Comparison of ENCODE assay signal across 13 mouse cellular contexts in genomic region chr2:49739046-49739445, GRCm38 (mm10). TPM values are rescaled to one million over a fixed set of nuclear protein-coding genes. Genes with fewer than 3 reads are reported as not detected.
DNase-seq lines count a peak whose midpoint lies in the region; ATAC-seq and TF ChIP-seq lines count a peak whose summit lies in the region.
"Had no signal": no experiment of that assay in that cellular context is flagged by ENCODE, and none has a peak within 500 bp of the region (broad histone marks: within the 10 kb centered on the region; RNA-seq: fewer than 3 reads in every experiment).

No protein-coding gene starts in this region.

- 83% methylated on average over 5 of the region's 5 CpGs for WGBS in heart, embryonic 10.5 days
- 74% methylated on average over 5 of the region's 5 CpGs for WGBS in midbrain, postnatal 0 days
- 96% methylated on average over 5 of the region's 5 CpGs for WGBS in midbrain, embryonic 10.5 days
- 38% methylated on average over 5 of the region's 5 CpGs for WGBS in stomach, embryonic 16.5 days

- no peak overlapping the region for H3K9ac ChIP-seq in midbrain, postnatal 0 days (replicated peaks; ENCODE audit: low read length, poor library complexity, severe bottlenecking)
- H3K9ac ChIP-seq in stomach, embryonic 16.5 days (ENCODE audit: low read length), result no peak overlapping the region
- H3K9ac ChIP-seq: embryonic facial prominence, embryonic 15.5 days; limb, embryonic 12.5 days had no signal

- ATAC-seq in midbrain, postnatal 0 days (ENCODE audit: low FRiP score), result no peak
- ATAC-seq in stomach, embryonic 16.5 days (ENCODE audit: insufficient read depth, low FRiP score), result peak; percentile 76; the same call in 1 of the 2 replicates
- ATAC-seq in monocyte, adult 5-6 weeks (replicated peaks; ENCODE audit: insufficient number of reproducible peaks, low FRiP score, low TSS enrichment, poor library complexity, severe bottlenecking), result no peak

- TF ChIP-seq CTCF in midbrain, postnatal 0 days (IDR thresholded peaks at IDR 0.05), result no peak

- no peak overlapping the region for H3K4me3 ChIP-seq in heart, embryonic 10.5 days
- no peak overlapping the region for H3K4me3 ChIP-seq in midbrain, postnatal 0 days (ENCODE audit: low read depth, low read length)
- no peak overlapping the region for H3K4me3 ChIP-seq in midbrain, embryonic 10.5 days
- no peak overlapping the region for H3K4me3 ChIP-seq in stomach, embryonic 16.5 days (replicated peaks; ENCODE audit: low read length)
- H3K4me3 ChIP-seq: embryonic facial prominence, embryonic 15.5 days; heart, adult 2 months; limb, embryonic 12.5 days had no signal

- H3K4me1 ChIP-seq in heart, embryonic 10.5 days, result peaks cover 6% of the 10 kb centered on the region
- H3K4me1 ChIP-seq in midbrain, postnatal 0 days (ENCODE audit: insufficient read depth, low read length), result no peaks in the 10 kb centered on the region
- peaks cover 16% of the 10 kb centered on the region for H3K4me1 ChIP-seq in midbrain, embryonic 10.5 days
- peaks cover 16% of the 10 kb centered on the region for H3K4me1 ChIP-seq in stomach, embryonic 16.5 days (ENCODE audit: control insufficient read depth, insufficient read depth, low read length)

- no peaks in the 10 kb centered on the region for H3K9me3 ChIP-seq in heart, embryonic 10.5 days
- no peaks in the 10 kb centered on the region for H3K9me3 ChIP-seq in midbrain, postnatal 0 days (ENCODE audit: low read length)
- no peaks in the 10 kb centered on the region for H3K9me3 ChIP-seq in midbrain, embryonic 10.5 days (replicated peaks)
- H3K9me3 ChIP-seq in stomach, embryonic 16.5 days (replicated peaks; ENCODE audit: control insufficient read depth, low read length), result no peaks in the 10 kb centered on the region
- H3K9me3 ChIP-seq: embryonic facial prominence, embryonic 15.5 days; limb, embryonic 12.5 days had no signal

- no peak overlapping the region for H3K4me2 ChIP-seq in midbrain, postnatal 0 days (ENCODE audit: low read depth, low read length, poor library complexity, severe bottlenecking)
- H3K4me2 ChIP-seq in stomach, embryonic 16.5 days (ENCODE audit: low read depth, low read length), result no peak overlapping the region
- H3K4me2 ChIP-seq: embryonic facial prominence, embryonic 15.5 days; limb, embryonic 12.5 days had no signal

- intact Hi-C loops in heart, postnatal 10 days (cut with DNase I), result no loop called here

- H3K36me3 ChIP-seq in heart, embryonic 10.5 days, result no peaks in the 10 kb centered on the region
- H3K36me3 ChIP-seq in midbrain, postnatal 0 days (ENCODE audit: insufficient read depth, low read length), result peaks cover 12% of the 10 kb centered on the region; the same call in 1 of the 2 replicates
- H3K36me3 ChIP-seq in midbrain, embryonic 10.5 days, result peaks cover 84% of the 10 kb centered on the region
- H3K36me3 ChIP-seq in stomach, embryonic 16.5 days (ENCODE audit: control insufficient read depth, insufficient read depth, low read length), result no peaks in the 10 kb centered on the region
- H3K36me3 ChIP-seq: embryonic facial prominence, embryonic 15.5 days had no signal

- no peaks in the 10 kb centered on the region for H3K27me3 ChIP-seq in heart, embryonic 10.5 days (ENCODE audit: insufficient read depth, poor library complexity, severe bottlenecking)
- H3K27me3 ChIP-seq in midbrain, postnatal 0 days (ENCODE audit: insufficient read depth, low read length), result no peaks in the 10 kb centered on the region
- H3K27me3 ChIP-seq in midbrain, embryonic 10.5 days (ENCODE audit: low read depth, poor library complexity, severe bottlenecking), result no peaks in the 10 kb centered on the region
- no peaks in the 10 kb centered on the region for H3K27me3 ChIP-seq in stomach, embryonic 16.5 days (ENCODE audit: control insufficient read depth, insufficient read depth, low read length)
- H3K27me3 ChIP-seq: embryonic facial prominence, embryonic 15.5 days; limb, embryonic 12.5 days had no signal

- peak; percentile 29 to 41 for DNase-seq in heart, postnatal 10 days
- no peak for DNase-seq in heart, embryonic 10.5 days (ENCODE audit: low spot score)
- DNase-seq in midbrain, postnatal 0 days (ENCODE audit: low spot score), result peak; percentile 49
- DNase-seq in midbrain, embryonic 10.5 days (ENCODE audit: low spot score), result no peak
- DNase-seq in cerebellum, postnatal 10 days, result peak; percentile 79 to 89
- no peak for DNase-seq in layer of hippocampus, postnatal 36 days
- DNase-seq: kidney, adult 18-20 months; right cerebral cortex, adult 18-20 months had no signal

- no peak overlapping the region for H3K27ac ChIP-seq in heart, embryonic 10.5 days
- H3K27ac ChIP-seq in midbrain, postnatal 0 days (ENCODE audit: low read depth, low read length), result no peak overlapping the region
- no peak overlapping the region for H3K27ac ChIP-seq in midbrain, embryonic 10.5 days (replicated peaks)
- peak overlapping the region; percentile 36 for H3K27ac ChIP-seq in stomach, embryonic 16.5 days (ENCODE audit: low read length)
- H3K27ac ChIP-seq: embryonic facial prominence, embryonic 15.5 days; heart, adult 2 months; limb, embryonic 12.5 days had no signal

RNA-seq across cellular contexts. Expression of gene Lypd6b, which starts 48.4 kb away (rescaled TPM):
- total RNA-seq in heart, postnatal 10 days (2021), result under 1 TPM in 1 of 2 experiments, not detected in 1; 0.29 TPM
- 2.0 TPM in 2 replicates for polyA plus RNA-seq in heart, embryonic 10.5 days (2016; fragmentation: Nextera tagmentation; extraction: Ambion mirVana)
- total RNA-seq in midbrain, postnatal 0 days (2014; rRNA removed), result 18.6 and 22.5 TPM in 2 replicates
- 28.1 and 31.1 TPM in 2 replicates for polyA plus RNA-seq in midbrain, postnatal 0 days (2015; fragmentation: Nextera tagmentation; extraction: Ambion mirVana)
- polyA plus RNA-seq in midbrain, embryonic 10.5 days (2016; fragmentation: Nextera tagmentation; extraction: Ambion mirVana), result 0.53 and 0.93 TPM in 2 replicates
- 20.8 and 26.4 TPM in 2 replicates for polyA plus RNA-seq in stomach, embryonic 16.5 days (2015; fragmentation: Nextera tagmentation; extraction: Ambion mirVana)
- 1 to 10 TPM; 2.9 to 3.6 TPM for total RNA-seq in layer of hippocampus, postnatal 36 days (2021)
- total RNA-seq in monocyte, adult 5-6 weeks (2017), result 0.68 to 1.5 TPM in 2 of 3 replicates, not detected in the other

Comparison
In these comparisons a context has a peak if more than half of its experiments do, and no peak if none do; other contexts are left out.
1. DNase-seq: peak in heart, postnatal 10 days (2 of 2), midbrain, postnatal 0 days (single experiment) and cerebellum, postnatal 10 days (2 of 2); none in heart, embryonic 10.5 days (single experiment), midbrain, embryonic 10.5 days (single experiment) and layer of hippocampus, postnatal 36 days (0 of 2).